Comparison of ENCODE assay signal across 8 mouse cellular contexts in genomic region chr14:54714121-54714520, GRCm38 (mm10). TPM values are rescaled to one million over a fixed set of nuclear protein-coding genes. Genes with fewer than 3 reads are reported as not detected.
DNase-seq lines count a peak whose midpoint lies in the region; ATAC-seq and TF ChIP-seq lines count a peak whose summit lies in the region.

No protein-coding gene starts in this region.

- 3% methylated on average over 13 of the region's 13 CpGs for WGBS in forebrain, embryonic 14.5 days
- 2% methylated on average over 13 of the region's 13 CpGs for WGBS in hindbrain, embryonic 10.5 days
- WGBS in lung, embryonic 14.5 days, result under 1% methylated on average over 13 of the region's 13 CpGs
- WGBS in olfactory bulb, adult 2 months, result under 1% methylated on average over 13 of the region's 13 CpGs

- peak; percentile 72 for DNase-seq in Muller cell, postnatal 12 days (ENCODE audit: inconsistent ontology term)
- peak; percentile 77 for DNase-seq in cerebellum, adult 11 months
- DNase-seq in forebrain, embryonic 14.5 days (ENCODE audit: low spot score), result peak; percentile 90
- DNase-seq in hindbrain, embryonic 10.5 days (ENCODE audit: low spot score), result peak; percentile 69
- peak; percentile 60 to 86 for DNase-seq in layer of hippocampus, adult 8-10 months (ENCODE audit: low spot score in 2 of 2)
- peak; percentile 95 for DNase-seq in lung, embryonic 14.5 days
- DNase-seq in thymus, postnatal 0 days (ENCODE audit: low spot score), result peak; percentile 78

- H3K4me3 ChIP-seq in forebrain, embryonic 14.5 days (ENCODE audit: low read depth, low read length), result peak overlapping the region; percentile 33
- H3K4me3 ChIP-seq in hindbrain, embryonic 10.5 days, result peak overlapping the region; percentile 47
- H3K4me3 ChIP-seq in lung, embryonic 14.5 days (ENCODE audit: low read depth, low read length), result peak overlapping the region; percentile 12
- peak overlapping the region; percentile 51 for H3K4me3 ChIP-seq in olfactory bulb, adult 2 months (ENCODE audit: insufficient read depth, low read depth, low read length)

- H3K9me3 ChIP-seq in forebrain, embryonic 14.5 days (replicated peaks; ENCODE audit: control insufficient read depth, low read length), result no peaks in the 10 kb centered on the region
- H3K9me3 ChIP-seq in hindbrain, embryonic 10.5 days, result no peaks in the 10 kb centered on the region
- H3K9me3 ChIP-seq in lung, embryonic 14.5 days (ENCODE audit: low read depth, low read length), result no peaks in the 10 kb centered on the region

- no peaks in the 10 kb centered on the region for H3K36me3 ChIP-seq in forebrain, embryonic 14.5 days (ENCODE audit: control insufficient read depth, insufficient read depth, low read length)
- no peaks in the 10 kb centered on the region for H3K36me3 ChIP-seq in hindbrain, embryonic 10.5 days
- H3K36me3 ChIP-seq in lung, embryonic 14.5 days (ENCODE audit: insufficient read depth), result no peaks in the 10 kb centered on the region

- H3K27ac ChIP-seq in forebrain, embryonic 14.5 days (ENCODE audit: low read depth, low read length), result no peak overlapping the region
- no peak overlapping the region for H3K27ac ChIP-seq in hindbrain, embryonic 10.5 days
- no peak overlapping the region for H3K27ac ChIP-seq in lung, embryonic 14.5 days (ENCODE audit: low read depth)
- no peak overlapping the region for H3K27ac ChIP-seq in olfactory bulb, adult 2 months (ENCODE audit: insufficient read depth, low read depth, low read length)

- H3K27me3 ChIP-seq in forebrain, embryonic 14.5 days (replicated peaks; ENCODE audit: control insufficient read depth, insufficient read depth, low read length), result no peaks in the 10 kb centered on the region
- peaks cover 12% of the 10 kb centered on the region for H3K27me3 ChIP-seq in hindbrain, embryonic 10.5 days (ENCODE audit: insufficient read depth, poor library complexity, severe bottlenecking)
- no peaks in the 10 kb centered on the region for H3K27me3 ChIP-seq in lung, embryonic 14.5 days (ENCODE audit: insufficient read depth, low read length)

- peak overlapping the region; percentile 71 for H3K4me2 ChIP-seq in forebrain, embryonic 14.5 days (ENCODE audit: low read length)
- peak overlapping the region; percentile 54 for H3K4me2 ChIP-seq in lung, embryonic 14.5 days

- peak; percentile 86 for TF ChIP-seq CTCF in lung, embryonic 14.5 days (IDR thresholded peaks at IDR 0.05; ENCODE audit: low read depth)
- TF ChIP-seq CTCF in olfactory bulb, adult 2 months (IDR thresholded peaks at IDR 0.05; ENCODE audit: insufficient read depth, low read depth, low read length), result no peak

- peak; percentile 63 for ATAC-seq in forebrain, embryonic 14.5 days
- ATAC-seq in lung, embryonic 14.5 days (ENCODE audit: insufficient read depth), result peak; percentile 54

- H3K4me1 ChIP-seq in forebrain, embryonic 14.5 days (ENCODE audit: control insufficient read depth, insufficient read depth, low read length), result peaks cover 2% of the 10 kb centered on the region; the same call in 1 of the 2 replicates
- H3K4me1 ChIP-seq in hindbrain, embryonic 10.5 days (replicated peaks), result peaks cover 22% of the 10 kb centered on the region
- H3K4me1 ChIP-seq in lung, embryonic 14.5 days (ENCODE audit: insufficient read depth), result no peaks in the 10 kb centered on the region
- peaks cover 6% of the 10 kb centered on the region for H3K4me1 ChIP-seq in olfactory bulb, adult 2 months (ENCODE audit: control insufficient read depth, insufficient read depth, low read length)

- no peak for TF ChIP-seq POLR2A in olfactory bulb, adult 2 months (IDR thresholded peaks at IDR 0.05; ENCODE audit: insufficient read depth, low read depth, low read length)

- H3K9ac ChIP-seq in forebrain, embryonic 14.5 days (ENCODE audit: low read length), result peak overlapping the region; percentile 55
- no peak overlapping the region for H3K9ac ChIP-seq in lung, embryonic 14.5 days

RNA-seq across cellular contexts. Expression of gene Cebpe, which starts 2.1 kb away (rescaled TPM):
- polyA plus RNA-seq in forebrain, embryonic 14.5 days (2014; fragmentation: Nextera tagmentation; extraction: Ambion mirVana), result not detected in 2 replicates
- polyA plus RNA-seq in hindbrain, embryonic 10.5 days (2016; fragmentation: Nextera tagmentation; extraction: Ambion mirVana), result not detected in 2 replicates
- total RNA-seq in layer of hippocampus, adult 8-10 months (2022), result not detected
- polyA plus RNA-seq in lung, embryonic 14.5 days (2014; fragmentation: Nextera tagmentation; extraction: Ambion mirVana), result not detected in 2 replicates
- polyA plus RNA-seq in olfactory bulb, adult 2 months (2012; ENCODE audit: insufficient read depth, insufficient read length, low replicate concordance, missing spikeins), result not detected in 2 replicates
- not detected in 2 replicates for polyA plus RNA-seq in thymus, postnatal 0 days (2015; fragmentation: Nextera tagmentation; extraction: Ambion mirVana)

RNA-seq across cellular contexts. Expression of gene Gm29776, which starts 15.5 kb away (rescaled TPM):
- 0.14 and 0.15 TPM in 2 replicates for polyA plus RNA-seq in forebrain, embryonic 14.5 days (2014; fragmentation: Nextera tagmentation; extraction: Ambion mirVana)
- 0.14 TPM in 2 replicates for polyA plus RNA-seq in hindbrain, embryonic 10.5 days (2016; fragmentation: Nextera tagmentation; extraction: Ambion mirVana)
- under 1 TPM in 1 of 4 experiments, not detected in 3; 0.18 TPM for total RNA-seq in layer of hippocampus, adult 8-10 months (2022)
- 0.12 and 0.15 TPM in 2 replicates for polyA plus RNA-seq in lung, embryonic 14.5 days (2014; fragmentation: Nextera tagmentation; extraction: Ambion mirVana)
- not detected in 2 replicates for polyA plus RNA-seq in olfactory bulb, adult 2 months (2012; ENCODE audit: insufficient read depth, insufficient read length, low replicate concordance, missing spikeins)
- polyA plus RNA-seq in thymus, postnatal 0 days (2015; fragmentation: Nextera tagmentation; extraction: Ambion mirVana), result 0.09 and 0.18 TPM in 2 replicates

RNA-seq across cellular contexts. Expression of gene Acin1, which starts 27.4 kb away (rescaled TPM):
- 121 and 140 TPM in 2 replicates for polyA plus RNA-seq in forebrain, embryonic 14.5 days (2014; fragmentation: Nextera tagmentation; extraction: Ambion mirVana)
- polyA plus RNA-seq in hindbrain, embryonic 10.5 days (2016; fragmentation: Nextera tagmentation; extraction: Ambion mirVana), result 130 and 147 TPM in 2 replicates
- total RNA-seq in layer of hippocampus, adult 8-10 months (2022), result 100 to 1,000 TPM; 190 to 255 (median 232) TPM
- 120 and 122 TPM in 2 replicates for polyA plus RNA-seq in lung, embryonic 14.5 days (2014; fragmentation: Nextera tagmentation; extraction: Ambion mirVana)
- 835 TPM in 1 of 2 replicates, not detected in the other for polyA plus RNA-seq in olfactory bulb, adult 2 months (2012; ENCODE audit: insufficient read depth, insufficient read length, low replicate concordance, missing spikeins)
- 137 and 173 TPM in 2 replicates for polyA plus RNA-seq in thymus, postnatal 0 days (2015; fragmentation: Nextera tagmentation; extraction: Ambion mirVana)

RNA-seq across cellular contexts. Expression of gene 1700123O20Rik, which starts 28.1 kb away (rescaled TPM):
- 89.3 and 91.5 TPM in 2 replicates for polyA plus RNA-seq in forebrain, embryonic 14.5 days (2014; fragmentation: Nextera tagmentation; extraction: Ambion mirVana)
- 108 and 116 TPM in 2 replicates for polyA plus RNA-seq in hindbrain, embryonic 10.5 days (2016; fragmentation: Nextera tagmentation; extraction: Ambion mirVana)
- 10 to 100 TPM; 17.9 to 27.8 (median 23.7) TPM for total RNA-seq in layer of hippocampus, adult 8-10 months (2022)
- polyA plus RNA-seq in lung, embryonic 14.5 days (2014; fragmentation: Nextera tagmentation; extraction: Ambion mirVana), result 77.4 and 83.2 TPM in 2 replicates
- polyA plus RNA-seq in olfactory bulb, adult 2 months (2012; ENCODE audit: insufficient read depth, insufficient read length, low replicate concordance, missing spikeins), result not detected in 2 replicates
- polyA plus RNA-seq in thymus, postnatal 0 days (2015; fragmentation: Nextera tagmentation; extraction: Ambion mirVana), result 101 TPM in 2 replicates
